Comparison of ENCODE assay signal across 11 mouse cellular contexts in genomic region chr15:25764653-25765352, GRCm38 (mm10).
DNase-seq lines count a peak whose midpoint lies in the region; ATAC-seq and TF ChIP-seq lines count a peak whose summit lies in the region.
"Had no signal": no experiment of that assay in that cellular context is flagged by ENCODE, and none has a peak within 500 bp of the region (broad histone marks: within the 10 kb centered on the region; RNA-seq: fewer than 3 reads in every experiment).

No protein-coding gene starts in this region.

- H3K4me3 ChIP-seq in midbrain, embryonic 14.5 days (replicated peaks; ENCODE audit: low read depth, low read length) = no peak overlapping the region
- no peak overlapping the region for H3K4me3 ChIP-seq in cerebellum, adult 2 months (replicated peaks; ENCODE audit: insufficient read depth, low read depth, low read length)

- peak; percentile 84 for ATAC-seq in common myeloid progenitor, adult 5-6 weeks (replicated peaks; ENCODE audit: low read depth, poor library complexity, severe bottlenecking)
- ATAC-seq in granulocyte monocyte progenitor cell, adult 5-6 weeks (replicated peaks; ENCODE audit: poor library complexity, severe bottlenecking) = peak; percentile 74
- ATAC-seq in midbrain, embryonic 14.5 days (ENCODE audit: low FRiP score, low TSS enrichment) = no peak
- no peak for ATAC-seq in monocyte, adult 5-6 weeks (replicated peaks; ENCODE audit: insufficient number of reproducible peaks, low FRiP score, low TSS enrichment, poor library complexity, severe bottlenecking)

- DNase-seq in kidney, postnatal 10 days = peak; percentile 40
- no peak for DNase-seq in kidney, postnatal 36 days
- DNase-seq in midbrain, embryonic 14.5 days = no peak
- no peak for DNase-seq in cerebellum, adult 2 months
- no peak for DNase-seq in thymus, postnatal 14 days
- DNase-seq: embryo, embryonic 11 days; gastrocnemius, postnatal 10 days had no signal

- H3K4me1 ChIP-seq in midbrain, embryonic 14.5 days (ENCODE audit: control insufficient read depth, insufficient read depth, low read length) = peaks cover 60% of the 10 kb centered on the region
- peaks cover 11% of the 10 kb centered on the region for H3K4me1 ChIP-seq in cerebellum, adult 2 months (ENCODE audit: control insufficient read depth, insufficient read depth, low read length)

- no peak for TF ChIP-seq CTCF in cerebellum, adult 2 months (IDR thresholded peaks at IDR 0.05; ENCODE audit: borderline replicate concordance, insufficient read depth, low read depth, low read length)

- no peak for TF ChIP-seq POLR2A in cerebellum, adult 2 months (IDR thresholded peaks at IDR 0.05; ENCODE audit: borderline replicate concordance, insufficient read depth, low read length)

- no peaks in the 10 kb centered on the region for H3K36me3 ChIP-seq in midbrain, embryonic 14.5 days (ENCODE audit: control insufficient read depth, insufficient read depth, low read length)
- H3K36me3 ChIP-seq: G1E had no signal

- H3K4me2 ChIP-seq in midbrain, embryonic 14.5 days (ENCODE audit: low read length) = 0 out of 2 replicates have a peak overlapping the region, but pooled peaks have one; percentile 17

- no peaks in the 10 kb centered on the region for H3K9me3 ChIP-seq in midbrain, embryonic 14.5 days (ENCODE audit: control insufficient read depth, low read length)

- H3K9ac ChIP-seq in midbrain, embryonic 14.5 days (replicated peaks; ENCODE audit: low read length) = no peak overlapping the region; the same call in 1 of the 2 replicates

- WGBS in midbrain, embryonic 14.5 days = 67% methylated on average over 13 of the region's 13 CpGs
- WGBS in cerebellum, adult 2 months = 77% methylated on average over 13 of the region's 13 CpGs

- no peaks in the 10 kb centered on the region for H3K27me3 ChIP-seq in midbrain, embryonic 14.5 days (ENCODE audit: control insufficient read depth, insufficient read depth, low read length)
- no peaks in the 10 kb centered on the region for H3K27me3 ChIP-seq in cerebellum, adult 2 months (ENCODE audit: control insufficient read depth, insufficient read depth, low read length)

- peak overlapping the region; percentile 49 for H3K27ac ChIP-seq in midbrain, embryonic 14.5 days (replicated peaks; ENCODE audit: low read depth, low read length)
- no peak overlapping the region for H3K27ac ChIP-seq in cerebellum, adult 2 months (ENCODE audit: insufficient read depth, low read length)

Comparison
In these comparisons a context has a peak if more than half of its experiments do, and no peak if none do; other contexts are left out.
1. ATAC-seq: peak in common myeloid progenitor, adult 5-6 weeks (single experiment) and granulocyte monocyte progenitor cell, adult 5-6 weeks (single experiment); none in midbrain, embryonic 14.5 days (single experiment) and monocyte, adult 5-6 weeks (single experiment).